In genomic region chr6:29234272-29234671, GRCm38 (mm10) we compare ENCODE assay signal across 8 mouse cellular contexts. TPM values are rescaled to one million over a fixed set of nuclear protein-coding genes. Genes with fewer than 3 reads are reported as not detected.
DNase-seq lines count a peak whose midpoint lies in the region; ATAC-seq and TF ChIP-seq lines count a peak whose summit lies in the region.

No protein-coding gene starts in this region.

- no peak for ATAC-seq in heart, postnatal 0 days (ENCODE audit: insufficient read depth, low read depth)
- ATAC-seq in activated CD4-positive, CD25-positive, alpha-beta regulatory T cell, adult 4 months = peak; percentile 37

- intact Hi-C loops in heart, postnatal 25 days (cut with DNase I) = no loop called here
- intact Hi-C loops in left cerebral cortex, postnatal 4 days (cut with DNase I) = no loop called here

- TF ChIP-seq CTCF in heart, postnatal 0 days (IDR thresholded peaks at IDR 0.05; ENCODE audit: low read depth) = peak; percentile 62

- no peak for DNase-seq in heart, postnatal 0 days (ENCODE audit: low spot score)
- no peak for DNase-seq in heart, postnatal 25 days (ENCODE audit: low spot score)
- peak; percentile 59 for DNase-seq in A20 (ENCODE audit: low read depth, low spot score)
- DNase-seq in lung, postnatal 14 days = peak; percentile 34
- DNase-seq in cerebellum, postnatal 14 days = no peak
- no peak for DNase-seq in left cerebral cortex, postnatal 4 days
- no peak for DNase-seq in heart, adult 11 months

- H3K36me3 ChIP-seq in heart, postnatal 0 days (replicated peaks; ENCODE audit: control insufficient read depth, insufficient read depth, low read length) = no peaks in the 10 kb centered on the region

- no peak overlapping the region for H3K4me3 ChIP-seq in heart, postnatal 0 days (ENCODE audit: low read depth, low read length)

- H3K27me3 ChIP-seq in heart, postnatal 0 days (ENCODE audit: control insufficient read depth, insufficient read depth, low read length) = no peaks in the 10 kb centered on the region

- TF ChIP-seq EP300 in heart, postnatal 0 days (IDR thresholded peaks at IDR 0.05; ENCODE audit: low read depth) = no peak

- no peak overlapping the region for H3K9ac ChIP-seq in heart, postnatal 0 days (replicated peaks; ENCODE audit: low read depth, low read length)

- WGBS in heart, postnatal 0 days = 40% methylated on average over 8 of the region's 8 CpGs

- H3K4me2 ChIP-seq in heart, postnatal 0 days (ENCODE audit: low read depth, low read length) = no peak overlapping the region

- no peak overlapping the region for H3K27ac ChIP-seq in heart, postnatal 0 days (ENCODE audit: low read depth)

- no peaks in the 10 kb centered on the region for H3K4me1 ChIP-seq in heart, postnatal 0 days (ENCODE audit: control insufficient read depth, insufficient read depth)

- no peaks in the 10 kb centered on the region for H3K9me3 ChIP-seq in heart, postnatal 0 days (replicated peaks; ENCODE audit: control insufficient read depth, low read length)

RNA-seq across cellular contexts. Expression of gene Impdh1, which starts 18.1 kb away (rescaled TPM):
- total RNA-seq in heart, postnatal 0 days (2014; rRNA removed; ENCODE audit: low replicate concordance) = 13.5 and 18.9 TPM in 2 replicates
- 23.7 and 25.7 TPM in 2 replicates for polyA plus RNA-seq in heart, postnatal 0 days (2015; fragmentation: Nextera tagmentation; extraction: Ambion mirVana)
- 10 to 100 TPM; 22.7 to 23.0 TPM for total RNA-seq in heart, postnatal 25 days (2021)
- polyA plus RNA-seq in activated CD4-positive, CD25-positive, alpha-beta regulatory T cell, adult 4 months (2017; shearing (Covaris generic)) = 10 to 100 TPM; 13.0 to 16.5 TPM
- 10 to 100 TPM; 92.7 to 96.6 TPM for total RNA-seq in left cerebral cortex, postnatal 4 days (2021)

RNA-seq across cellular contexts. Expression of gene Hilpda, which starts 38.0 kb away (rescaled TPM):
- 42.1 and 46.5 TPM in 2 replicates for total RNA-seq in heart, postnatal 0 days (2014; rRNA removed; ENCODE audit: low replicate concordance)
- 23.8 and 27.8 TPM in 2 replicates for polyA plus RNA-seq in heart, postnatal 0 days (2015; fragmentation: Nextera tagmentation; extraction: Ambion mirVana)
- 1 to 10 TPM; 5.8 to 6.6 TPM for total RNA-seq in heart, postnatal 25 days (2021)
- polyA plus RNA-seq in activated CD4-positive, CD25-positive, alpha-beta regulatory T cell, adult 4 months (2017; shearing (Covaris generic)) = 10 to 100 TPM; 28.1 to 33.4 TPM
- 10 to 100 TPM in 1 of 2 experiments, 1 to 10 TPM in 1; 9.6 to 10.4 TPM for total RNA-seq in left cerebral cortex, postnatal 4 days (2021)

RNA-seq across cellular contexts. Expression of gene Fam71f2, which starts 45.1 kb away (rescaled TPM):
- total RNA-seq in heart, postnatal 0 days (2014; rRNA removed; ENCODE audit: low replicate concordance) = not detected in 2 replicates
- 0.12 and 0.18 TPM in 2 replicates for polyA plus RNA-seq in heart, postnatal 0 days (2015; fragmentation: Nextera tagmentation; extraction: Ambion mirVana)
- not detected for total RNA-seq in heart, postnatal 25 days (2021)
- polyA plus RNA-seq in activated CD4-positive, CD25-positive, alpha-beta regulatory T cell, adult 4 months (2017; shearing (Covaris generic)) = 1 to 10 TPM in 1 of 2 experiments, not detected in 1; 1.1 TPM
- not detected for total RNA-seq in left cerebral cortex, postnatal 4 days (2021)

RNA-seq across cellular contexts. Expression of gene Prrt4, which starts 54.9 kb away (rescaled TPM):
- 0.65 and 4.9 TPM in 2 replicates for total RNA-seq in heart, postnatal 0 days (2014; rRNA removed; ENCODE audit: low replicate concordance)
- polyA plus RNA-seq in heart, postnatal 0 days (2015; fragmentation: Nextera tagmentation; extraction: Ambion mirVana) = 1.3 and 1.6 TPM in 2 replicates
- 1 to 10 TPM; 3.1 to 3.6 TPM for total RNA-seq in heart, postnatal 25 days (2021)
- polyA plus RNA-seq in activated CD4-positive, CD25-positive, alpha-beta regulatory T cell, adult 4 months (2017; shearing (Covaris generic)) = not detected
- total RNA-seq in left cerebral cortex, postnatal 4 days (2021) = 10 to 100 TPM; 15.1 to 19.1 TPM

Comparison
In these comparisons a context has a peak if more than half of its experiments do, and no peak if none do; other contexts are left out.
1. DNase-seq: peak in A20 (single experiment) and lung, postnatal 14 days (single experiment); none in heart, postnatal 0 days (single experiment), heart, postnatal 25 days (single experiment), cerebellum, postnatal 14 days (0 of 2), left cerebral cortex, postnatal 4 days (single experiment) and heart, adult 11 months (single experiment).